Mouse (Mus musculus) skeletal muscle tissue, postnatal 0 days (tissue): ENCODE results near the gene Mprip. TPM values are rescaled to one million over a fixed set of nuclear protein-coding genes. Genes with fewer than 3 reads are reported as not detected.

ENCODE experiments used
- polyA plus RNA-seq: library from polyadenylated mRNA; unstranded; fragments of >200 nt; fragmentation: Nextera tagmentation; extraction: Ambion mirVana; gene quantifications from 2 replicates; pipeline ENCODE4 v1.2.1, GENCODE M21; 2015

Gene Mprip
- 41.8 and 44.5 TPM in 2 replicates for polyA plus RNA-seq

DNA sequence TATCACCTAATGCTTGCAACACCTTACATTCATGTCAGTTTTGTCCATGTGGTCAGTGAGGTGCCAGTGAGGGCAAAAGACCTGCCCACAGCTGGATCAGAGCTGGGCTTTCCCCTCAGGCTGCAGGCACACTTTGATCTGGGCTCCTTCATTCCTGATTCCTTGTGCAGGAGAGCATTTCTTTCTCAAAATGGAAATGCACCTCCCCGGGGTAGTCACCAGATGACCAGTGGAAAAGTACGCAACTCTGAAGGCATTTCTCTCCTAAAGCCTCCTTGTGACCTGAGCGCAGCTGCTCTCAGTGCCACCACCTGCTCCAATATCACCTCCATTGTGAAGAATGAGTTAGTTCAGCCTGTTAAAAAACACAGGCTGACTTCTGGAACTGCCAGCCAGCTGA, at the start of gene Mprip:
Gene Mprip (plus strand): TSS at position 301 of the 400 bp plus-strand sequence.

DNA sequence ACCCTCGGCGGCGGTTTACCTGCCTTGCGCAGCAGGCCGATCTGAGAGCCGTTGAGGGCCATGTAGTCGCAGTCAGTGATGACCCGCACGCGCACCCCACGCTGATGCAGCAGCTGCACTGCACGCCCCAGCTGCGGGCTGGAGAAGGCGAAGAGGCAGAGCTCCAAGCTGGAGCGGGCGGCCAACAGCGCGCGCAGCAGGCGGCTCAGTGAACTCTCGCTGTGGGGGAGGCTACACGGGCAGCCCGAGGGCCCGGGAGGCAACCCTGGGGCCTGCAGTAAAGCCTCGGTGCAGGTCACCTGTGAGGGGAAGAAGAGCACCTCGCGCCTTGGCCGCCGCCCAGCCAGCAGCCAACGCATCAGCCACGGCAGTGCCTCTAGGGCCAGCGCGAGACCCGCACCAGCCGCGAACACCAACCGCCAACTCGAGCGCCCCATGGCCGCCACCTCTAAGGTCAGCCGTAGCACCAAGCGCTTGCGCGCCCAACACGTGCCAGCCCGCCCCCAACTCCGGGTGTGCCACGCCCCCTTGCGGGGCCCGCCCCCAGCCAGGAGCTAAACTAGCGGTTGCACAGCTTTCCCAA, 126.2 kb downstream of the Mprip start, which contains the start of gene Pld6:
Gene Pld6 (minus strand): TSS at position 447 of the 583 bp plus-strand sequence.

DNA sequence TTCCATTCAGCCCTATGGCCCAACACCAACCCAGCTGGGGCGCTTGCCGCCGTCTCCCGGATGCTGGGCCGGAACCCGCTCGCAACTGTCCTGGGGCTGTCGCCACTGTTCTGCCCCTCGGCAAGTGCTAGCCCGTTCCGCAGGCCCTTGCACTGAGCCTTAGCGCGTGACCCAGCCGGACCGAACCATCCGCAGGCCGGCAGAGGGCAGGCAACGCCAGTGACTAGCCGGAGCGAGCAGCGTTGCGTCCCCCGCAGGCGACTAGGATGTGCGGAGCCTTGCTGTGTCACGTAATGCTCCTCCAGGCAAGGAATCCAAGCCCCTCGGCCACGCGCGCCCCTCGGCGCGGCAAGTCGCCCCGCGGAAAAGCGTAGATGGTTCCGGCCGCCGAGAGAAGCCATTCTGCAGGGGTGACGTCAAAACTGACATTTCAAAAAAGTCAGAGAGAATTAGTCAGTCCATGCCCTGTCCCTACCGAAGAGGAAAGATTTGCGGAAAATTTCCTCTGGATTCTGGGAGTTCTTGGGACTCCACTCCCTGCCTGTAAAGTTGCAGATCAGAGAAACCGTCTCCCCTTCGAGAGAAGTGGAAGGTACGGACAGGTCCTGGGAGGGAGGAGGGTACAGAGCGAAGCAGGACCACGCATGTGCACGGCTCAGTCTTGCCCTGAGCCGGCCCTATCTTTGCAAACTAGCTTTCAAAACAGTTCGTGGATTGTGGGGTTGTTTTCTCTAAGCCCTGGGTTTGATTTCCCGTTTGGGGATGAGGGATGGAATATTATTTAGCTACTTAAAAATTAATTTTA, 148.8 kb downstream of the Mprip start, which contains the start of gene Flcn:
Gene Flcn (minus strand): TSS at position 347 of the 805 bp plus-strand sequence.

Other genes starting within 250 kb of the Mprip start
- gene Jmjd4, start 211.3 kb upstream of the Mprip start, polyA plus RNA-seq = 7.4 and 8.3 TPM in 2 replicates
- 46.2 and 48.9 TPM in 2 replicates for gene Snap47, start 210.1 kb upstream of the Mprip start, polyA plus RNA-seq
- gene Zfp867, start 188.8 kb upstream of the Mprip start, polyA plus RNA-seq = 4.9 and 6.6 TPM in 2 replicates
- 7.9 and 8.9 TPM in 2 replicates for gene Zkscan17, start 134.6 kb upstream of the Mprip start, polyA plus RNA-seq
- gene Nlrp3, start 119.7 kb upstream of the Mprip start, polyA plus RNA-seq = 0.08 and 0.61 TPM in 2 replicates
- gene Olfr222, start 85.1 kb upstream of the Mprip start, polyA plus RNA-seq = 0.13 TPM in 1 of 2 replicates, not detected in the other
- gene Olfr223, start 68.0 kb upstream of the Mprip start, polyA plus RNA-seq = not detected in 2 replicates
- gene Pld6, start 126.3 kb downstream of the Mprip start, polyA plus RNA-seq = 1.2 and 1.5 TPM in 2 replicates
- gene Flcn, start 148.7 kb downstream of the Mprip start, polyA plus RNA-seq = 42.6 and 46.7 TPM in 2 replicates
- 22.2 and 26.0 TPM in 2 replicates for gene Nt5m, start 178.1 kb downstream of the Mprip start, polyA plus RNA-seq
- gene Cops3, start 178.5 kb downstream of the Mprip start, polyA plus RNA-seq = 118 and 120 TPM in 2 replicates